Mouse (Mus musculus) thymus, adult 2 months (tissue): ENCODE data around the gene Gm49358. TPM values are rescaled to one million over a fixed set of nuclear protein-coding genes. Genes with fewer than 3 reads are reported as not detected.

Source experiments
- DNase-seq: peaks from one replicate; pipeline ENCODE4 v3.0.0; 2021
- H3K27ac ChIP-seq: fragments of 200-500 bp; 2 replicates; pipeline ENCODE4 v1.5.1; 2012; ENCODE audit warnings: low read length, control low read depth; ENCODE audit not compliant: control insufficient read depth, insufficient read depth
- H3K27me3 ChIP-seq: fragments of 200-500 bp; 2 replicates; pipeline ENCODE4 v1.6.1; 2012; ENCODE audit warnings: mild to moderate bottlenecking, low read length, moderate library complexity, mixed read lengths; ENCODE audit not compliant: control insufficient read depth, insufficient read depth
- H3K36me3 ChIP-seq: fragments of 200-500 bp; 2 replicates; pipeline ENCODE4 v1.6.1; 2012; ENCODE audit warnings: mild to moderate bottlenecking, low read length, moderate library complexity; ENCODE audit not compliant: control insufficient read depth, insufficient read depth
- H3K4me1 ChIP-seq: fragments of 200-500 bp; replicated peaks from 2 replicates; pipeline ENCODE4 v1.6.1; 2012; ENCODE audit warnings: low read length; ENCODE audit not compliant: control insufficient read depth, insufficient read depth
- H3K4me3 ChIP-seq: fragments of 200-500 bp; 2 replicates; pipeline ENCODE4 v1.5.1; 2012; ENCODE audit warnings: mild to moderate bottlenecking, low read length, control low read depth, moderate library complexity; ENCODE audit not compliant: control insufficient read depth, insufficient read depth
- CTCF ChIP-seq: fragments of 200-500 bp; IDR thresholded peaks from 2 replicates; pipeline ENCODE4 v1.5.1; 2012; ENCODE audit warnings: mild to moderate bottlenecking, control low read depth, low read length, moderate library complexity, borderline replicate concordance; ENCODE audit not compliant: control insufficient read depth, poor library complexity, insufficient read depth; ENCODE audit errors: extremely low read depth
- POLR2A ChIP-seq: fragments of 200-500 bp; IDR thresholded peaks from 2 replicates; pipeline ENCODE4 v1.6.1; 2012; ENCODE audit warnings: mild to moderate bottlenecking, low read length, control low read depth, moderate library complexity; ENCODE audit not compliant: control insufficient read depth, poor library complexity, insufficient read depth; ENCODE audit errors: extremely low read depth
- WGBS: fragments of 180-500 bp; shearing (Covaris S2); methylation state at CpG from one replicate; pipeline ENCODE4 v1.1.7; 2018; 5-methylcytosine and 5-hydroxymethylcytosine counted together
- polyA plus RNA-seq: library from polyadenylated mRNA; depleted of rRNA; stranded (reverse); fragments of >200 nt; gene quantifications from 2 replicates; pipeline ENCODE4 v1.2.3, GENCODE M21; 2012

Gene Gm49358
- polyA plus RNA-seq, 1 experiment: not detected

DNA sequence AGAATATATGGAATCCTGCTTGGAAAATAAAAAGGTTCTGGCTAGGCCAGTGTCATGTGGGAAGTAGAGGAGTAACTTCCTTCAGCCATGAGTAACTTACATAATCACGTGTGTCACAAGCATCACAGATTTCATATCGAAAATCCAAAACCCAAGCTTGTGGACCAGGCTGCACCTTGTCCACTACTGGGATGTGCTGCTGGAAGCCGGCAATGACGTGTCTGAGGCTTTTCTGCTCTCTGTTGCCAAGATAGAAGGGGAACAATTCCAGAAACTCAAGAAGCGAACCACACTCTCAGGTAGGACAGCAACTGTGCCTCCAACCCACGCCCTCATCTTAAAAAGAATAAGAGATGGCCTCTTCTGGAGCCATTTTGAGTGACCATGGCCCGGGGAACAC is 19.5 kb upstream of the Gm49358 start:
- no peak for DNase-seq
- Histone ChIP-seq H3K4me1 (no peaks in the 10 kb centered on the region), H3K27ac (no peak overlapping the region), H3K27me3 (no peaks in the 10 kb centered on the region), H3K36me3 (no peaks in the 10 kb centered on the region), H3K4me3 (no peak overlapping the region)
- WGBS: 94% methylated on average over 7 of the region's 7 CpGs
- TF ChIP-seq CTCF (no peak), POLR2A (no peak)

DNA sequence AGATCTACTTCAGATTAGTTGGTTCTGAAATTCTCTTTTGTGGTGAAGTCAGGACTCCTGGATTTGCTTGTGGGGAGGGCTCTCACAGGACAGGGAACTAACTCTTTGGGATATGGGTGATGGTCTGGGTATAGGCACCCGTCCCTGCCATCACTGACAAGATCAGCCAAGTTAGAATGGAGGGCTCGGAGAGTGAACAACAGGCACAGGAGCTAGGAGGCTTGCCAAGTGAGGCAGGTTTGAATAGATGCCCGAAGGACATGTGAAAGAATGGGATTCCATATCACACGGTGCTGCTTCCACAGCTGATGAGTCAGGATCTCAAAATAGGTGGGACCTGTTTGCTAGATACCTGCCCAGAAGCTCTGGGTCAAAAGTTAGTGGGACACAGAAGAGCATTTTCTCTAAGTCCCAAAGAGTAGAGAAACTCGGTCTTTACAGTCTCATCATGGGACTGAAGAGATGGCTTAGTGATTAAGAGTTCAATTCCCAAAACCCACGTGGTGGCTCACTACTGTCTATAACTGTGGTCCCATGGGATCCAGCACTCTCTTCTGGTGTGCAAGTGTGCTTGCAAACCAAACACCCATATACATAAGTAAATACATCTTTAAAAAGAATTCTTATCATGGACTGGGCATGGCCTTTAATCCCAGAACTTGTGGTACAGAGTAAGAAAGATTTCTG is 7.8 kb upstream of the Gm49358 start:
- no peak for DNase-seq

DNA sequence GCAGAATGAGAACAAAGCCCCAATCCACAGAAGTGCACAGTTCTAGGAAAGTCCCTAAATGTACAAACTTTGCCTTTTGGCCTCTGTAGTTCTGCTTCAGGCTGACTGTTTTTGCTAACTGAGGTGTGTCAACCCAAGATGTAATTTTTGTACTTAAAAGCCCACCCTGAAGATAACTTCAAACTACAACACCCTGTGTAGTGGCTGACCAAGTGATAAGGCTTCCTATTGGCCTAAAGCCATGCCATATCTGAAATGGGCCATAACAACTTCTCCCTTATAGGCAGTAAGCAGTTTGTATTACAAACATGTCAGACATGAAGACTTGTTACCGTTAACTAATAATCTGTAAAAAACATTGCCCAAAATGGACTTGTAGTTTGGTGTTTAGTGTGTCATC is 6.0 kb upstream of the Gm49358 start:
- 98% methylated on average over 1 of the region's 1 CpGs for WGBS

More for the DNA sequence above, 7.8 kb upstream of the Gm49358 start:
- H3K36me3 ChIP-seq: no peaks in the 10 kb centered on the region
- no peak overlapping the region for H3K27ac ChIP-seq
- TF ChIP-seq POLR2A (no peak), CTCF (no peak)
- H3K27me3 ChIP-seq: no peaks in the 10 kb centered on the region
- no peak overlapping the region for H3K4me3 ChIP-seq
- WGBS: 93% methylated on average over 6 of the region's 6 CpGs
- no peaks in the 10 kb centered on the region for H3K4me1 ChIP-seq

DNA sequence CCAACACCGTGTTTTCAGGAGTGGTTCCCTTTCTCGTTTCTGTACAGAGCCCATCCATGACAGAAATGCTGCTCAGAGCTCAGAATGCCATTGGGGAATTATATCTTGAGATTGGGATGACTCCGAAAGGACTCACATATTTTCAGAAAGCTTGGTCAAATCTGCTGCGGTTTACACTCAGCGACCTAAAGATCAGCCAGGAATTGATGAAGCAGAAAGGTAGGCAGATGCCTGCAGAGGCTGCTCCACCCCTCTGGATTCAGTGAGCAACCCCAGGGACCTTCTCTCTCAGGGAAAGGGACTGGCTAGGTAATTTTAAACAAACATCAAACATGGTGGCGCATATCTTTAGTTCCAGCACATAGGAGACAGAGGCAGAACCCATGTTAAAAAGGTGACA is 5.6 kb upstream of the Gm49358 start:
- WGBS: 92% methylated on average over 6 of the region's 6 CpGs
- Histone ChIP-seq H3K27me3 (no peaks in the 10 kb centered on the region), H3K4me1 (no peaks in the 10 kb centered on the region), H3K36me3 (no peaks in the 10 kb centered on the region), H3K4me3 (no peak overlapping the region), H3K27ac (no peak overlapping the region)
- TF ChIP-seq POLR2A: no peak
- TF ChIP-seq CTCF: no peak
- DNase-seq: no peak

More for the DNA sequence above, 6.0 kb upstream of the Gm49358 start:
- no peak overlapping the region for H3K27ac ChIP-seq
- no peaks in the 10 kb centered on the region for H3K36me3 ChIP-seq
- TF ChIP-seq CTCF (no peak), POLR2A (no peak)
- H3K4me1 ChIP-seq: no peaks in the 10 kb centered on the region
- no peaks in the 10 kb centered on the region for H3K27me3 ChIP-seq
- DNase-seq: no peak
- H3K4me3 ChIP-seq: no peak overlapping the region

DNA sequence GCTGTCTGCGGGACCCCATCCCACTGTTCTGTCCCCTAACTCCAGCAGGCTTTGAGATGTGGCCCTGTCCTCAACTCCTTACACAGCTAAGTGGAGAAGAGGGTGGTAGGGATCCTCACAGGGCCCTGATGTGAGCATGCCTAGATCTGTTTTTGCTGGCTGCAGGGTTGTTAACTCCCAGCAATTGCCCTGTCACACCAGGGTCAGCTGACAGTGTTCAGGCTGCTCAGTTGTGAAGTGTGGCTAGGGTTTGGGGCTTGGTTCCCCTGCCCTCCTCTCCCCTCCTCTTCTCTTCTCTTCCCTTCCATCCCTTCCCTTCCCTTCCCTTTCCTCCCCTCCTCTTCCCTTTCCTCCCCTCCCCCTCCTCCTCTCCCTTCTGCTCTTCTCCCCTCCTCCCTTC is 2.5 kb upstream of the Gm49358 start:
- Histone ChIP-seq H3K27me3 (no peaks in the 10 kb centered on the region), H3K36me3 (no peaks in the 10 kb centered on the region), H3K4me3 (no peak overlapping the region), H3K27ac (no peak overlapping the region), H3K4me1 (no peaks in the 10 kb centered on the region)
- 95% methylated on average over 1 of the region's 1 CpGs for WGBS
- no peak for DNase-seq
- TF ChIP-seq CTCF: no peak

DNA sequence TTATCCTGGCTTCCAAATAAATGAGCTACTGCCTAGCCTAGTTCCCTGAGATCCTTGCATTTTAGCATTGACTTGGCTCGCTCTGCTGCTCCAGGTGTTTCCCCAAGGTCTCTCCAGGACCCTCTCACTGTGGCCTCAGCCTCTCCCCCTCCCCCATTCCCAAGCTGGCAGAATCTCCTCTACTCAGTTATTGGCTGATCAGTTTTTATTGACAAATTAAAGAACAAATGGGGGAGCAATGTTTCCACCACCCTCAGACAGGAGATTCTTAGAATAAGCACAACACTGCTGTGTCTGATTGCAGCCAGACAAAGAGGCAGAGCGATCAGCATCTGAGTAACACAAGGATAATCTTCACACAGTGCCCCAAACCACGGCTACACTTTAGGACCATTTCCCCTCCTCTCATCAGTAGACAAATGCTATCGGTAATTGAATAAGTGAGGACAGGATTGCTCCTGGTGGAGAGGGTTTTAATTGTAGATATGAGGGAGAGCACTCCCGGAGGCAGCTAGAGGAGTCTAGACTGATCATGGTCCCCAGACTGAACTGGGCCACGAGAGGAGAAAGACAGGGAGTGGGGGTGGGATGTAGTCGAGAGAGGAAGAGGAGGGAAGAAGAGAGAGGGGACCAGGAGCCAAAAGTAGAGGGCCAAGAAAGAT is 1.9 kb upstream of the Gm49358 start:
- no peaks in the 10 kb centered on the region for H3K4me1 ChIP-seq
- no peak for TF ChIP-seq POLR2A
- no peak for TF ChIP-seq CTCF
- H3K27me3 ChIP-seq: no peaks in the 10 kb centered on the region
- no peak for DNase-seq
- 76% methylated on average over 7 of the region's 7 CpGs for WGBS
- H3K4me3 ChIP-seq: no peak overlapping the region
- no peak overlapping the region for H3K27ac ChIP-seq
- no peaks in the 10 kb centered on the region for H3K36me3 ChIP-seq
